Mouse (Mus musculus): ENCODE results near the gene Zbtb20.

Zbtb20 gene

GRCm38 (mm10) chr16:42875852-42875980 lies at the start of gene Zbtb20:
Zbtb20 (plus strand) TSS chr16:42875881.
- no peak for DNase-seq (ENCODE audit: low spot score in 2 of 2)

GRCm38 (mm10) chr16:42835940-42836339 lies 39.7 kb upstream of the Zbtb20 start:
- no peak for DNase-seq (ENCODE audit: low spot score in 2 of 2)

GRCm38 (mm10) chr16:42836404-42837120 lies 39.1 kb upstream of the Zbtb20 start:
- DNase-seq (ENCODE audit: low spot score in 2 of 2): no peak

- DNase-seq (ENCODE audit: low spot score in 2 of 2): no peak
Measured at GRCm38 (mm10) chr16:42838226-42838625, 37.5 kb upstream of the Zbtb20 start.

- no peak for DNase-seq (ENCODE audit: low spot score in 2 of 2)
Measured at GRCm38 (mm10) chr16:42857564-42858183, 18.0 kb upstream of the Zbtb20 start.

GRCm38 (mm10) chr16:42859251-42859650 lies 16.4 kb upstream of the Zbtb20 start:
- DNase-seq (ENCODE audit: low spot score in 2 of 2): no peak

GRCm38 (mm10) chr16:42863231-42863630 lies 12.4 kb upstream of the Zbtb20 start:
- no peak for DNase-seq (ENCODE audit: low spot score in 2 of 2)

- no peak for DNase-seq (ENCODE audit: low spot score in 2 of 2)
Measured at GRCm38 (mm10) chr16:42866061-42866460, 9.6 kb upstream of the Zbtb20 start.

- DNase-seq (ENCODE audit: low spot score in 2 of 2): no peak
Measured at GRCm38 (mm10) chr16:42872101-42872500, 3.6 kb upstream of the Zbtb20 start.

GRCm38 (mm10) chr16:42873942-42874341 lies 1.7 kb upstream of the Zbtb20 start:
- no peak for DNase-seq (ENCODE audit: low spot score in 2 of 2)

- peak; percentile 18 to 54 for DNase-seq (ENCODE audit: low spot score in 2 of 2)
Measured at GRCm38 (mm10) chr16:42874456-42874855, 1.2 kb upstream of the Zbtb20 start.

GRCm38 (mm10) chr16:42874910-42875851 lies 500 bp upstream of the Zbtb20 start:
- DNase-seq (ENCODE audit: low spot score in 2 of 2): peak; percentile 98 to 99

- peak; percentile 59 to 72 for DNase-seq (ENCODE audit: low spot score in 2 of 2)
Measured at GRCm38 (mm10) chr16:42876021-42877000, 630 bp downstream of the Zbtb20 start.

GRCm38 (mm10) chr16:42880046-42880445 lies 4.4 kb downstream of the Zbtb20 start:
- DNase-seq (ENCODE audit: low spot score in 2 of 2): no peak

GRCm38 (mm10) chr16:42885538-42885937 lies 9.9 kb downstream of the Zbtb20 start:
- no peak for DNase-seq (ENCODE audit: low spot score in 2 of 2)

- DNase-seq (ENCODE audit: low spot score in 2 of 2): no peak
Measured at GRCm38 (mm10) chr16:42885964-42886363, 10.3 kb downstream of the Zbtb20 start.

- peak in 1 of 2 experiments; percentile 10 for DNase-seq (ENCODE audit: low spot score in 2 of 2)
Measured at GRCm38 (mm10) chr16:42897125-42897693, 21.5 kb downstream of the Zbtb20 start.

GRCm38 (mm10) chr16:42900328-42900727 lies 24.6 kb downstream of the Zbtb20 start:
- DNase-seq (ENCODE audit: low spot score in 2 of 2): no peak

GRCm38 (mm10) chr16:42907283-42907701 lies 31.6 kb downstream of the Zbtb20 start:
- DNase-seq (ENCODE audit: low spot score in 2 of 2): peak; percentile 22 to 25

GRCm38 (mm10) chr16:42908381-42908780 lies 32.7 kb downstream of the Zbtb20 start:
- DNase-seq (ENCODE audit: low spot score in 2 of 2): no peak

- DNase-seq (ENCODE audit: low spot score in 2 of 2): no peak
Measured at GRCm38 (mm10) chr16:42908896-42909295, 33.2 kb downstream of the Zbtb20 start.
